Mouse (Mus musculus) small intestine, adult 10 weeks (tissue): Measurements from ENCODE around the gene Vma21. TPM values are rescaled to one million over a fixed set of nuclear protein-coding genes. Genes with fewer than 3 reads are reported as not detected.

ENCODE experiments used
- polyA plus RNA-seq: library from polyadenylated mRNA; stranded (reverse); fragments of 350-450 nt; fragmentation: Illumina TruSeq; extraction: RNeasy Lipid Tissue Mini Kit (QIAGEN cat#74804); gene quantifications from one replicate; pipeline ENCODE4 v1.2.3, GENCODE M21; 2014; ENCODE audit warnings: low replicate concordance

The Vma21 gene
- polyA plus RNA-seq: 54.4 TPM

GRCm38 (mm10) chrX:71815631-71816345, at the start of gene Vma21:
Gene Vma21 (plus strand): TSS chrX:71815924.

Other genes with a start within 250 kb of the Vma21 start
- not detected for gene Gpr50, start 152.3 kb upstream of the Vma21 start, polyA plus RNA-seq
- gene Gm1141, start 105.1 kb downstream of the Vma21 start, polyA plus RNA-seq: not detected
- gene Prrg3, start 146.7 kb downstream of the Vma21 start, polyA plus RNA-seq: 0.52 TPM
- not detected for gene Fate1, start 157.1 kb downstream of the Vma21 start, polyA plus RNA-seq
- not detected for gene Cnga2, start 175.9 kb downstream of the Vma21 start, polyA plus RNA-seq